Mouse (Mus musculus) heart, adult 2 months (tissue): ENCODE measurements at regions not wholly inside any gene's neighbourhood (a gene's known extent, or its start where the extent isn't known, plus 50 kb on each side); places are given as distances from the start of the nearest gene placed in this dataset.

ENCODE experiments used
- CTCF ChIP-seq: fragments of 200-600 bp; IDR thresholded peaks from 2 replicates; pipeline ENCODE4 v1.8.1; 2022; ENCODE audit warnings: antibody characterized with exemption, mild to moderate bottlenecking, moderate library complexity
- POLR2A ChIP-seq: fragments of 200-500 bp; IDR thresholded peaks from 2 replicates; pipeline ENCODE4 v1.6.1; 2011; ENCODE audit warnings: mild to moderate bottlenecking, low read depth, low read length, control low read depth; ENCODE audit not compliant: insufficient read depth

DNA sequence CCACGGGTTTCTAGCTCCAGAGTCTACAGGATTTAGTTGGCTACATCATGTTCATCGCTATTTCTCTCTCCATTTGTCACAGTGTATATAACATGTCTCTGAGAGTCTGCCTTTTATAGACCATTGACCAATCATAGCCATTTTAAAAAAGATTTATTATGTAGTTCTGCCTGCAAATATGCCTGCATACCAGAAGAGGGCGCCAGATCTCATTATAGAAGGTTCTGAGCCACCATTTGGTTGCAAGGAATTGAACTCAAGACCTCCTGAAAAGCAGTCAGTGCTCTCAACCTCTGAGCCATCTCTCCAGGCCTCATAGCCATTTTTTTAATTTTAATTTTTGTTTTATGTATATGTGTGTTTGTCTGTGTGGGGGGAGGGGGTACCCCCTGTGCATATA lies 151.7 kb upstream of the Usp9x start:
- peak; percentile 56 for TF ChIP-seq CTCF
- TF ChIP-seq POLR2A, result no peak
